Mouse (Mus musculus): ENCODE data around the gene Them4.

DNA sequence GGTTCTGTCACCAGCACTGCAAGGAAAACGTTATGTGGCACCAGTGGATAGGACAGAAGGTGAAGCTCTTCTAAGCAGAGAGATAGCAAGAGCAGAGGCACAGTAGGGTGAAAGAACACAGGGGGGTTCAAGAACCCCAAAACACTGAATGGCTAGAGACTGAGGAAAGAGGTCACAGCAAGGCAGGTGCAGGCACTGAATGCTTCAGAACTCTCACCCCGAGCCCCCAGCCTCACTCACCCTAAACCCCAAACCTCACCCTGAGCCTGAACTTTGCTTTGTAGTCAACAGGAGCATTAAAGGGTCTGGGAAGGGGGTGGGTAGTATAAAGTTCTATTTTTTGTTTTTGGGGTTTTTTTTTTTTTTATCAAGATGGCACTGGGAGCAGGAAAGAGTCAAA is 38.3 kb downstream of the Them4 start:
- TF ChIP-seq POLR2A (IDR thresholded peaks at IDR 0.05; ENCODE audit: control insufficient read depth in 1 of 2, insufficient read depth in 1 of 2, low read depth in 1 of 2, low read length in 2 of 2, poor library complexity in 1 of 2), result no peak
- no peak for TF ChIP-seq CTCF (IDR thresholded peaks at IDR 0.05 in 2 of 3, conservative IDR thresholded peaks at IDR 0.05 in 1 of 3; ENCODE audit: control insufficient read depth in 1 of 3, insufficient read depth in 1 of 3, low read depth in 2 of 3, low read length in 3 of 3, poor library complexity in 1 of 3, severe bottlenecking in 1 of 3)

Data from MEL (cell line).